Mouse (Mus musculus): Measurements from ENCODE around the gene Mctp2.

DNA sequence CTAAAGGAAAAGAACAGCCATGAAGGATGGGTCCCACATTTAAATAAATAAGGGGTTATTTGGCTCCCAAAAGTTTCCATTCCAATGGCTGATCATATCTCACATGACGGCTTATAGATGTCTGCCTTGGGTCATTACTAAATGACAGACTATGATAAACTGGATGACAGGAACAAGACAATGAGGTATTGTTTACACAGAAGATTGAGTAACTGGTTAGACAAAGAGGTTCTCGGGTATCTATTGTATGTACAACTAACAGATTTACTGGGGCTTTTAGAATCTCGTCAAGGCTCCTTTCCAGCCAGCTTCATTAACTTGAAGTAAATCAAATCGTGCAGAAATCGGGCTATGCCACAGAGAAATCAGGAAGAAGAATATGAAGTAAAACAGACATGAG lies 227.5 kb downstream of the Mctp2 start:
- no peak for TF ChIP-seq CTCF (IDR thresholded peaks at IDR 0.05; ENCODE audit: low read depth, low read length)
- no peak for TF ChIP-seq EP300 (IDR thresholded peaks at IDR 0.05; ENCODE audit: insufficient read depth, low read depth, low read length)

Measured in ES-Bruce4 (cell line).